Mouse (Mus musculus): Measurements from ENCODE around the gene Tmem151a. TPM values are rescaled to one million over a fixed set of nuclear protein-coding genes. Genes with fewer than 3 reads are reported as not detected.
"Not testable (repeated sequence)": the region's sequence is repeated elsewhere in the genome, so short reads cannot be mapped to it uniquely, and the experiment has no call there.

The Tmem151a gene
- polyA plus RNA-seq, 1 experiment from 2014 or later, result 2.8 TPM

- H3K9me3 ChIP-seq, result no peaks in the 10 kb centered on the region
- peak overlapping the region; percentile 47 for H3K4me2 ChIP-seq
- no peaks in the 10 kb centered on the region for H3K27me3 ChIP-seq
- no peak for ATAC-seq (ENCODE audit: insufficient number of reproducible peaks, insufficient read depth, low FRiP score, low TSS enrichment, low read depth)
- H3K9ac ChIP-seq (replicated peaks), result 0 out of 2 replicates have a peak overlapping the region, but pooled peaks have one; percentile 18
- WGBS, result 78% methylated on average over 12 of the region's 12 CpGs
- H3K27ac ChIP-seq, result no peak overlapping the region
- peaks cover 44% of the 10 kb centered on the region for H3K36me3 ChIP-seq
- H3K4me1 ChIP-seq (replicated peaks), result peaks cover 57% of the 10 kb centered on the region
- H3K4me3 ChIP-seq (replicated peaks), result no peak overlapping the region
These were observed 8.3 kb upstream of the Tmem151a start for GRCm38 (mm10) chr19:5093481-5094242.

DNA sequence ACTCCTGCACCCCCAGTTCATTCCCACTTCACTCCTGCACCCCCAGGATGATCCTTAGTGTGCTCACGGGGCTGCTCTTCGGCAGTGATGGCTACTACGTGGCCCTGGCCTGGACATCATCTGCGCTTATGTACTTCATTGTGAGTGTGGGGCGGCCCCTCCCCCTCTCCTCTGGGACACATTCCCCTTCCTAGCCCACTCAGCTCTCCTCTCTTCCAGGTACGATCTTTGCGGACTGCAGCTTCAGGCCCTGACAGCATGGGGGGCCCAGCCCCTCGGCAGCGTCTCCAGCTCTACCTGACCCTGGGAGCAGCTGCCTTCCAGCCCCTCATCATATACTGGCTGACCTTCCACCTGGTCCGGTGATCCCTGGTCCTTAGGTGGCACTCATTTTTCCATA, 6.8 kb upstream of the Tmem151a start:
- no peaks in the 10 kb centered on the region for H3K9me3 ChIP-seq
- no peak overlapping the region for H3K4me3 ChIP-seq (replicated peaks)
- no peak overlapping the region for H3K27ac ChIP-seq
- H3K4me2 ChIP-seq, result no peak overlapping the region
- no peak overlapping the region for H3K9ac ChIP-seq (replicated peaks)
- H3K27me3 ChIP-seq, result peaks cover under 1% of the 10 kb centered on the region
- 93% methylated on average over 10 of the region's 10 CpGs for WGBS
- ATAC-seq (ENCODE audit: insufficient number of reproducible peaks, insufficient read depth, low FRiP score, low TSS enrichment, low read depth), result no peak
- H3K36me3 ChIP-seq, result peaks cover 44% of the 10 kb centered on the region
- peaks cover 48% of the 10 kb centered on the region for H3K4me1 ChIP-seq (replicated peaks)

DNA sequence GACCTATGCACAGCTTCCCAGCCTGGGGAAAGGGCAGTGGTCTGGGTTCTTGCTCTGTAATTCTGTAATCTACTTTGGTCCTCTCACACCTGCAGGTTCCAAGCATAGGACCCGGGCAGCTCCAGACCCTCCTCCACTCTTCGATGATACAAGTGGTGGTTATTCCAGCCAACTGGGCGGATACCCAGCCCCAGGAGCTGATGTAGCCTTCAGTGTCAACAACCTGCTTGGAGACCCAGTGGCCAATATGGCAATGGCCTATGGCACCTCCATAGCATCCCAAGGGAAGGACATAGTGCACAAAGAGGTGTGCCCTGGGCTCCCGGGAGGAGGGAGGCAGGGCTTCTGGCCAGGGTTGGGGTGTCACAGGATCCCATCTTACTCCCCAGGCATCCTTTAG, 4.0 kb upstream of the Tmem151a start:
- Histone ChIP-seq H3K36me3 (peaks cover 44% of the 10 kb centered on the region), H3K27ac (no peak overlapping the region), H3K4me3 (replicated peaks) (peak overlapping the region; percentile 82), H3K4me1 (replicated peaks) (peaks cover 31% of the 10 kb centered on the region), H3K9ac (replicated peaks) (peak overlapping the region; percentile 74), H3K27me3 (peaks cover 26% of the 10 kb centered on the region), H3K4me2 (peak overlapping the region; percentile 85), H3K9me3 (no peaks in the 10 kb centered on the region)
- WGBS, result 95% methylated on average over 4 of the region's 4 CpGs
- ATAC-seq (ENCODE audit: insufficient number of reproducible peaks, insufficient read depth, low FRiP score, low TSS enrichment, low read depth), result no peak

- H3K4me1 ChIP-seq (replicated peaks), result peaks cover 24% of the 10 kb centered on the region
- peaks cover 38% of the 10 kb centered on the region for H3K27me3 ChIP-seq
- peak within 1 kb of the TSS; percentile 82 for H3K4me3 ChIP-seq (replicated peaks)
- peak; percentile 92 for ATAC-seq (ENCODE audit: insufficient number of reproducible peaks, insufficient read depth, low FRiP score, low TSS enrichment, low read depth)
- peaks cover 35% of the 10 kb centered on the region for H3K36me3 ChIP-seq
- peak within 1 kb of the TSS; percentile 64; the same call in 1 of the 2 replicates for H3K27ac ChIP-seq
- under 1% methylated on average over 58 of the region's 58 CpGs for WGBS
- peak within 1 kb of the TSS; percentile 74 for H3K9ac ChIP-seq (replicated peaks)
- no peaks in the 10 kb centered on the region for H3K9me3 ChIP-seq
- H3K4me2 ChIP-seq, result peak within 1 kb of the TSS; percentile 85
These were observed 2.8 kb upstream of the Tmem151a start, which contains the start of gene Yif1a for GRCm38 (mm10) chr19:5087884-5088728. Gene Yif1a, plus strand, starts transcription at chr19:5088538.

DNA sequence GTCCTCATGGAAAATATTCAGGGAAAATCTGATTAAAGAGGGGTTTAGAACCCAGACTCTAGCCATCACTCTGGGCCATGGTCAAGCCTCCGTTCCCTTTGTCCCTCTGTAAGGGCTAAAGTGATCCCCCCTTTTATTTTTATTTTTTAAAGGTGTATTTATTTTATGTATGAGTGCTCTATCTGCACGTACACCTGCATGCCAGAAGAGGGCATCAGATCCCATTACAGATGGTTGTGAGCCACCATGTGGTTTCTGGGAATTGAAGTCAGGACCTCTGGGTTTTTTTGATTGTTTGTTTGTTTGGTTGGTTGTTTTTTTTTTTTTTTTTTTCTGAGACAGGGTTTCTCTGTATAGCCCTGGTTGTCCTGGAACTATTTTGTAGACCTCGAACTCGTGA, 1.2 kb upstream of the Tmem151a start:
- H3K9ac ChIP-seq (replicated peaks); H3K4me2 ChIP-seq; H3K27ac ChIP-seq; H3K4me3 ChIP-seq (replicated peaks); H3K9me3 ChIP-seq; ATAC-seq (ENCODE audit: insufficient number of reproducible peaks, insufficient read depth, low FRiP score, low TSS enrichment, low read depth): not testable (repeated sequence)
- H3K27me3 ChIP-seq, result peaks cover 54% of the 10 kb centered on the region
- WGBS, result 57% methylated on average over 4 of the region's 4 CpGs
- H3K4me1 ChIP-seq (replicated peaks), result peaks cover 24% of the 10 kb centered on the region
- H3K36me3 ChIP-seq, result peaks cover 20% of the 10 kb centered on the region

GRCm38 (mm10) chr19:5084834-5085144, 542 bp downstream of the Tmem151a start:
- H3K4me3 ChIP-seq (replicated peaks), result peak overlapping the region; percentile 49
- H3K4me1 ChIP-seq (replicated peaks), result peaks cover 24% of the 10 kb centered on the region
- peaks cover 72% of the 10 kb centered on the region for H3K27me3 ChIP-seq
- no peak for ATAC-seq (ENCODE audit: insufficient number of reproducible peaks, insufficient read depth, low FRiP score, low TSS enrichment, low read depth)
- peaks cover 5% of the 10 kb centered on the region for H3K36me3 ChIP-seq
- H3K4me2 ChIP-seq, result peak overlapping the region; percentile 79
- 3% methylated on average over 15 of the region's 15 CpGs for WGBS
- no peak overlapping the region for H3K27ac ChIP-seq
- H3K9me3 ChIP-seq, result no peaks in the 10 kb centered on the region
- H3K9ac ChIP-seq (replicated peaks), result peak overlapping the region; percentile 60; the same call in 1 of the 2 replicates

GRCm38 (mm10) chr19:5083961-5084833, 1.1 kb downstream of the Tmem151a start:
- H3K4me1 ChIP-seq (replicated peaks), result peaks cover 21% of the 10 kb centered on the region
- peak overlapping the region; percentile 49 for H3K4me3 ChIP-seq (replicated peaks)
- 58% methylated on average over 3 of the region's 3 CpGs for WGBS
- no peaks in the 10 kb centered on the region for H3K36me3 ChIP-seq
- no peak overlapping the region for H3K4me2 ChIP-seq
- no peak overlapping the region for H3K9ac ChIP-seq (replicated peaks)
- H3K27ac ChIP-seq, result no peak overlapping the region
- ATAC-seq (ENCODE audit: insufficient number of reproducible peaks, insufficient read depth, low FRiP score, low TSS enrichment, low read depth), result no peak
- H3K9me3 ChIP-seq, result no peaks in the 10 kb centered on the region
- peaks cover 75% of the 10 kb centered on the region for H3K27me3 ChIP-seq

GRCm38 (mm10) chr19:5082596-5082995, 2.7 kb downstream of the Tmem151a start:
- ATAC-seq (ENCODE audit: insufficient number of reproducible peaks, insufficient read depth, low FRiP score, low TSS enrichment, low read depth), result no peak
- no peaks in the 10 kb centered on the region for H3K9me3 ChIP-seq
- H3K36me3 ChIP-seq, result no peaks in the 10 kb centered on the region
- no peak overlapping the region for H3K4me3 ChIP-seq (replicated peaks)
- no peak overlapping the region for H3K27ac ChIP-seq
- 69% methylated on average over 24 of the region's 24 CpGs for WGBS
- H3K27me3 ChIP-seq, result peaks cover 79% of the 10 kb centered on the region
- H3K4me1 ChIP-seq (replicated peaks), result peaks cover 14% of the 10 kb centered on the region
- H3K9ac ChIP-seq (replicated peaks), result no peak overlapping the region
- H3K4me2 ChIP-seq, result no peak overlapping the region

DNA sequence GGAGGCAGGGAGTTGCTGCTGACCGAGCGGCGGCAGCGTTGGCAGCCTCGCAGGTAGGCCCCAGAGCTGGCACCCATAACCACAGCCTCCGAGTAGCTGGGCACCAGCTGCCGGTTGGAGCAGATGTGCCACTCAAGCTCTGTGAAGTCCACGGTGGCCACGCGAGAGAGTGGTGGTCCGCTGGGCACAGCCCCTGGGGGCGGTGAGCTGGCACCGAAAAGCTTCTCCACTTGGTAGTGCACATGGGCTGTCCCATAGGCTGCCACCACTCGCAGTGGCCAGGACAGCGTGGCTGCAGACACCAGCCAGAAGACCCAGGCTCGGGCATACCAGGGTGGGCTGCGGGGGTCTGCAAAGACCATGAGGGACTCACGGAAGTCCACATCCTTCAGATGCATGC, 3.3 kb downstream of the Tmem151a start:
- ATAC-seq (ENCODE audit: insufficient number of reproducible peaks, insufficient read depth, low FRiP score, low TSS enrichment, low read depth), result no peak
- Histone ChIP-seq H3K27me3 (peaks cover 78% of the 10 kb centered on the region), H3K9me3 (no peaks in the 10 kb centered on the region), H3K9ac (replicated peaks) (no peak overlapping the region; the same call in 1 of the 2 replicates), H3K27ac (no peak overlapping the region), H3K4me1 (replicated peaks) (peaks cover 10% of the 10 kb centered on the region), H3K4me2 (no peak overlapping the region), H3K36me3 (no peaks in the 10 kb centered on the region), H3K4me3 (replicated peaks) (no peak overlapping the region; the same call in 1 of the 2 replicates)
- WGBS, result 68% methylated on average over 18 of the region's 18 CpGs

GRCm38 (mm10) chr19:5079279-5079678, 6.1 kb downstream of the Tmem151a start:
- Histone ChIP-seq H3K27ac (no peak overlapping the region), H3K4me1 (replicated peaks) (no peaks in the 10 kb centered on the region), H3K36me3 (no peaks in the 10 kb centered on the region), H3K4me2 (no peak overlapping the region), H3K9me3 (no peaks in the 10 kb centered on the region), H3K9ac (replicated peaks) (no peak overlapping the region), H3K27me3 (peaks cover 56% of the 10 kb centered on the region), H3K4me3 (replicated peaks) (no peak overlapping the region)
- ATAC-seq (ENCODE audit: insufficient number of reproducible peaks, insufficient read depth, low FRiP score, low TSS enrichment, low read depth), result no peak
- 90% methylated on average over 1 of the region's 1 CpGs for WGBS

Measured in limb, embryonic 12.5 days (tissue).